Mouse (Mus musculus) urinary bladder, postnatal 10 days (tissue): ENCODE results near the gene Mt2.

Experiments used
- DNase-seq: peaks from one replicate; pipeline ENCODE4 v3.0.0; 2022; ENCODE audit warnings: low spot score

Mt2 gene

GRCm38 (mm10) chr8:94172809-94173732 lies 607 bp downstream of the Mt2 start:
- DNase-seq: no peak

GRCm38 (mm10) chr8:94173848-94174403 lies 1.5 kb downstream of the Mt2 start:
- no peak for DNase-seq

DNA sequence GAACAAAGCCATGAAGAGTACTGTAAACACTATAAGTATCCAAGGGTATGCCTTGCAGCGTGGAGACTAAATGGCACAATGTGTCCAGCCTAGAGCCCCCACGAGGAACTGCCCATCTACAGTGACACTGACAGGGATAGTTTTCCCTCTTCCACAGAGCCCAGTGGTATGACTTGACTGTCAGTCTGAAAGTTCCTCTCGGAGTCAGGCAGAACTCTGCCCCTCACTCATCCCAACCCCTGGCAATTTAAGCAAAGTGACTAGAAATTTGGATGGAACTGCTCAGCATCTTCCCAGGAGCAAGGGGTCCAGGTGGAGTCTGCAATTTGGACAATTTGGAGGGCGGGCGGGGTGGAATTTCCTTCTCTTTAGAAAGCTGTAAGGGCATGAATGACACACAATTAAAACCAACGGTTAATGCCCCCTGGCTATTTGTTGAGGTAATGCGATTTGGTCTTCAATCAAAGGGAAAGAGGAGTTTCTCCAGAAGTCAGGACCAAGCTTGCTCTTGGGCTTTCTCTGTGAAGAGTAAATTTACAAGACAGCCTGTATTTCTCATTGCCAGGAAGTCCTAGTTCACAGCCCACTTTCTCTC lies 2.3 kb downstream of the Mt2 start:
- no peak for DNase-seq

- no peak for DNase-seq
Observed at GRCm38 (mm10) chr8:94177716-94178390, 5.4 kb downstream of the Mt2 start.

DNA sequence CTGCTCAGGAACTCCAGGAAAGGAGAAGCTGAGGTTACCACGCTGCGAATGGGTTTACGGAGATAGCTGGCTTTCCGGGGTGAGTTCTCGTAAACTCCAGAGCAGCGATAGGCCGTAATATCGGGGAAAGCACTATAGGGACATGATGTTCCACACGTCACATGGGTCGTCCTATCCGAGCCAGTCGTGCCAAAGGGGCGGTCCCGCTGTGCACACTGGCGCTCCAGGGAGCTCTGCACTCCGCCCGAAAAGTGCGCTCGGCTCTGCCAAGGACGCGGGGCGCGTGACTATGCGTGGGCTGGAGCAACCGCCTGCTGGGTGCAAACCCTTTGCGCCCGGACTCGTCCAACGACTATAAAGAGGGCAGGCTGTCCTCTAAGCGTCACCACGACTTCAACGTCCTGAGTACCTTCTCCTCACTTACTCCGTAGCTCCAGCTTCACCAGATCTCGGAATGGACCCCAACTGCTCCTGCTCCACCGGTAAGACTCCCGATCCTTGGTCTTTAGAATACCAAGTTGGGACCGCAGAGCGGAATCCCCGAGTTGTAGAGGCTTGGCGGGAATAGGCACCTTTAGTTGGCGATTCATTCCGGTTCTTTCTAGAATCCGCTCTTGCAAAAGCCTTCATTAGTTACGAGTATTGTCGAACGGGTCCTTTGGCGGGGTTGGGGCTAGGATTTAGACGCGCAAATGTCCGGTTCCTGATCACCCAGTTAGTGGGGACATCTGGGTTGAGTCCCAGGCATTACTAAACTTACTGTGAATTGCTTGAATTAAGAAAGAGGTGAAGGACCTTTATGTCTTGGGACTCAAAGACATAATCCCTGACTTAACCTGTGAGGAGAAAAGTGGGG lies 6.6 kb downstream of the Mt2 start, which contains the start of gene Mt1:
Mt1 (plus strand) TSS at position 226 of the 856 bp plus-strand sequence.
- peak; percentile 65 for DNase-seq

GRCm38 (mm10) chr8:94179713-94180560 lies 7.5 kb downstream of the Mt2 start:
- no peak for DNase-seq

- no peak for DNase-seq
Observed at GRCm38 (mm10) chr8:94180561-94180908, 8.1 kb downstream of the Mt2 start.

GRCm38 (mm10) chr8:94182055-94182929 lies 9.8 kb downstream of the Mt2 start:
- DNase-seq: no peak

DNA sequence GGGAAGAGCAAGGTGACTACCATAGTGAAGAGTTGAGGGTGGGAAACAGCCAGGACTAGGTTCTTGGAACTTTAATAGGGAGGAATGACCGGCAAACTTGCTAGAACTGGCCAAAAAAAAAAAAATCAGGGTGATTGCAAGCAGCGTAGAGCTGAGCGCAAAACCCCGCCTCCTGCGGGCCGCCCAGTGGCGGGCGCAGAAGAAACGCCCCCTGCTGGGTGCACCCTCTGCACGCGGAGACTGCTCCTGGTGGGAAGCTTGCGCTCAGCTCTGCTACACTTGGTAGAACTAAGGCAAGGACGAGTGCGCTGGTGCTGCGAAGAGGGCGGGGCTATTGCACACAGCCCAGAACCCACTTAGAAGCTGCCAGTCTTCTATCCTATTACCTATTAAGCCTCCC lies 10.7 kb downstream of the Mt2 start:
- no peak for DNase-seq

- DNase-seq: no peak
Observed at GRCm38 (mm10) chr8:94184357-94184843, 11.9 kb downstream of the Mt2 start.

DNA sequence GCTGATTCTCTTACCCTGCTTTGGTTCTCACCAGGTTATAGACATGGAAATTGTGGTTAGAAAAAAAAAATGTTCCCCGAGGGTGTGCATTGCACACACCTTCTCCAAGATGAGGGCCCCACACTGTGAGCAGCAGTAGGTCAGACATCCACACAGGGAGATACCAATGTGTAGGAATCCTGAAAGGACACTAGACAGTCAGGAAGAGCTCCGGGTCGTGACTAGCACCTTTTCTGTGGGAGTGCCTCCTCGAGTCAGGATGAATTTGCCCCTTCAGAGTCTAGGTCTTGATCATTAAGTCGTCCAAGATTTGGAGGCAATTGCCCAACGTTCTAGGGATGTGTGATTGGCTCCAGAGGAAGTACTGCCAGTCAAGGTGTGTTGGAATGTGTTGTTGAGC lies 13.3 kb downstream of the Mt2 start:
- DNase-seq: no peak

- DNase-seq: peak; percentile 56
Observed at GRCm38 (mm10) chr8:94186542-94186941, 14.1 kb downstream of the Mt2 start.

DNA sequence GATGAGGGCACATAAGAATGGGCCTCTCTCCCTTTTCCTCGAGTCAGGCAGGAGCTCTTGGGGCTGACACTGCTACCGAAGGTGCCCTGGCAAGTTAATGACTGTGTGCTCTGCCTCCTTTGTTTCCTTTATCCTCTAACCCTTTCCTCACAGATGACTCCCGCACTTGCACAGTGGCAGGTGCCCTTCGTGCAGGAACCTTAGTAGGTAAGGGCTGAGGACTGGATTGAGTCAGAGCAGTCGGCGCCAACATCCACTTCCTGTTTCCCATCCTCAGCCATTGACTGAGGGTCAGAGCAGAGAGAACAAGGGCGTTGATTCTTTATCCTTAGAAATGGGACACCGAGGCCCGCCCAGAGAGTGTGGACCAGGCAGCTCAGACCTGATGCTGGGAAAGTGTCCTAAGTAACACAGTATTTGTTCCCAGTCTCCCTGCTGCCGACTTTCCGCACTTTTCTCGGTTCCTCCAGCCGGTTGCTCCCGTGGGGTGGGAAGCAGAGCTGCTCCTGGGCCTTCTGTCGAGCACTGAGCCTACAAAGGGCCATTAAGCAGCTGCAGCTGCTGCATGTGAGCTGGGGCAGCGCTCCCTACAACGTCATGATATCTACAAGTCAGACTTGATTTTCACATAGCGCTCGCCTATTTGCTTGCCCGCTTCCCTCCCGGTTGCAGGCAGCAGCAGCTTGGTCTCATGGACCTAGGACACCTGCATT lies 15.0 kb downstream of the Mt2 start:
- DNase-seq: no peak

GRCm38 (mm10) chr8:94189275-94190031 lies 17.0 kb downstream of the Mt2 start:
- no peak for DNase-seq

- DNase-seq: no peak
Observed at GRCm38 (mm10) chr8:94191101-94191691, 18.7 kb downstream of the Mt2 start.

- DNase-seq: no peak
Observed at GRCm38 (mm10) chr8:94192926-94193325, 20.5 kb downstream of the Mt2 start.

- DNase-seq: no peak
Observed at GRCm38 (mm10) chr8:94194591-94195223, 22.2 kb downstream of the Mt2 start.
